ENCODE assay signal across 8 mouse cellular contexts in the genomic region with DNA sequence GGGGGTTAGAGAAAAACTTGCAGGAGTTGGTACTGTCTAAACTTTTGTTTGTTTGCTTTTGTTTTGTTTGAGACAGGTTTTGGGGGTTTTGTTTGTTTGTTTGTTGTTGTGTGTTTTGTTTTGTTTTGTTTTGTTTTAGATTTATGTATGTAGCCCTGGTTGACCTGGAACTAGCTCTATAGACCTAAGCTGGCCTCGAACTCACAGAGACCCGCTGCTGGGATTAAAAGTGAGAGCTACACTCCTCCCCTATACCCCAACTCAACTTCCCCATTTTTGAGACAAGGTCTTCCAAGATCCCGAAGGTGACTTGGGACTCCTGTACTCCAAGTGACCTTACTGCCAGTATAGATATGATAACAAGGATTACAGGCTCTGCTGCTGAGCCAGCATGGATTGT. TPM values are rescaled to one million over a fixed set of nuclear protein-coding genes. Genes with fewer than 3 reads are reported as not detected.
DNase-seq lines count a peak whose midpoint lies in the region; ATAC-seq lines count a peak whose summit lies in the region.

No protein-coding gene starts in this region.

- ATAC-seq in heart, embryonic 13.5 days (ENCODE audit: extremely low read depth, insufficient number of reproducible peaks, low FRiP score, low TSS enrichment): no peak
- ATAC-seq in cerebellum, adult (ENCODE audit: insufficient number of reproducible peaks, low FRiP score, low TSS enrichment): no peak

- H3K4me3 ChIP-seq in heart, embryonic 13.5 days: peak overlapping the region; percentile 81
- peak overlapping the region; percentile 67 for H3K4me3 ChIP-seq in hindbrain, embryonic 10.5 days
- H3K4me3 ChIP-seq in megakaryocyte, embryonic 14.5 days (replicated peaks): peak overlapping the region; percentile 99

- peak overlapping the region; percentile 85 for H3K4me2 ChIP-seq in heart, embryonic 13.5 days

- H3K9ac ChIP-seq in heart, embryonic 13.5 days: peak overlapping the region; percentile 85

- no peaks in the 10 kb centered on the region for H3K27me3 ChIP-seq in heart, embryonic 13.5 days (replicated peaks)
- H3K27me3 ChIP-seq in hindbrain, embryonic 10.5 days (ENCODE audit: insufficient read depth, poor library complexity, severe bottlenecking): 0 out of 2 replicates have a peak, but pooled peaks cover 3% of the 10 kb centered on the region
- H3K27me3 ChIP-seq in megakaryocyte, embryonic 14.5 days (replicated peaks): no peaks in the 10 kb centered on the region

- H3K27ac ChIP-seq in heart, embryonic 13.5 days (replicated peaks): no peak overlapping the region
- H3K27ac ChIP-seq in hindbrain, embryonic 10.5 days: peak overlapping the region; percentile 82

- no peak for DNase-seq in heart, adult 8-10 months (ENCODE audit: low spot score)
- peak; percentile 18 for DNase-seq in NIH3T3 (ENCODE audit: low read depth)
- no peak for DNase-seq in hindbrain, embryonic 10.5 days (ENCODE audit: low spot score)
- no peak for DNase-seq in adrenal gland, postnatal 25 days
- no peak for DNase-seq in spleen, postnatal 36 days (ENCODE audit: low spot score in 2 of 2)

- no peaks in the 10 kb centered on the region for H3K9me3 ChIP-seq in heart, embryonic 13.5 days
- H3K9me3 ChIP-seq in hindbrain, embryonic 10.5 days: no peaks in the 10 kb centered on the region
- no peaks in the 10 kb centered on the region for H3K9me3 ChIP-seq in megakaryocyte, embryonic 14.5 days

- 26% methylated on average over 3 of the region's 3 CpGs for WGBS in heart, embryonic 13.5 days
- 30% methylated on average over 3 of the region's 3 CpGs for WGBS in hindbrain, embryonic 10.5 days

- peaks cover 13% of the 10 kb centered on the region for H3K4me1 ChIP-seq in heart, embryonic 13.5 days
- H3K4me1 ChIP-seq in hindbrain, embryonic 10.5 days (replicated peaks): peaks cover 9% of the 10 kb centered on the region; the same call in 1 of the 2 replicates
- H3K4me1 ChIP-seq in megakaryocyte, embryonic 14.5 days: peaks cover 27% of the 10 kb centered on the region

- H3K36me3 ChIP-seq in heart, embryonic 13.5 days: peaks cover 2% of the 10 kb centered on the region; the same call in 1 of the 2 replicates
- peaks cover 4% of the 10 kb centered on the region; the same call in 1 of the 2 replicates for H3K36me3 ChIP-seq in hindbrain, embryonic 10.5 days
- peaks cover 8% of the 10 kb centered on the region for H3K36me3 ChIP-seq in megakaryocyte, embryonic 14.5 days (replicated peaks; ENCODE audit: low read length)

RNA-seq across cellular contexts. Expression of gene Mrpl35, which starts 2.8 kb away (rescaled TPM):
- polyA plus RNA-seq in heart, embryonic 13.5 days (2015; fragmentation: Nextera tagmentation; extraction: Ambion mirVana): 53.1 and 60.9 TPM in 2 replicates
- total RNA-seq in heart, adult 8-10 months (2022): 10 to 100 TPM; 44.3 to 51.9 (median 48.7) TPM
- 61.2 and 69.7 TPM in 2 replicates for polyA plus RNA-seq in hindbrain, embryonic 10.5 days (2016; fragmentation: Nextera tagmentation; extraction: Ambion mirVana)
- 1.00 TPM in 1 of 2 replicates, not detected in the other for polyA plus RNA-seq in megakaryocyte, embryonic 14.5 days (2012; ENCODE audit: insufficient read depth, low replicate concordance)
- 34.6 and 40.6 TPM in 2 replicates for total RNA-seq in adrenal gland, postnatal 25 days (2021)

RNA-seq across cellular contexts. Expression of gene Immt, which starts 7.2 kb away (rescaled TPM):
- 276 and 320 TPM in 2 replicates for polyA plus RNA-seq in heart, embryonic 13.5 days (2015; fragmentation: Nextera tagmentation; extraction: Ambion mirVana)
- 100 to 1,000 TPM; 620 to 631 (median 628) TPM for total RNA-seq in heart, adult 8-10 months (2022)
- 176 and 214 TPM in 2 replicates for polyA plus RNA-seq in hindbrain, embryonic 10.5 days (2016; fragmentation: Nextera tagmentation; extraction: Ambion mirVana)
- 14.5 and 15.8 TPM in 2 replicates for polyA plus RNA-seq in megakaryocyte, embryonic 14.5 days (2012; ENCODE audit: insufficient read depth, low replicate concordance)
- 307 and 331 TPM in 2 replicates for total RNA-seq in adrenal gland, postnatal 25 days (2021)

Comparison
In these comparisons a context has a peak if more than half of its experiments do, and no peak if none do; other contexts are left out.
1. RNA of gene Mrpl35, which starts 2.8 kb away (polyA plus RNA-seq): 61.2 to 69.7 TPM in hindbrain, embryonic 10.5 days and 53.1 to 60.9 TPM in heart, embryonic 13.5 days; 1.00 TPM in megakaryocyte, embryonic 14.5 days; every median in the first group is over 10 times any median in the second.
2. RNA of gene Immt, which starts 7.2 kb away (polyA plus RNA-seq): 276 to 320 TPM in heart, embryonic 13.5 days and 176 to 214 TPM in hindbrain, embryonic 10.5 days; 14.5 to 15.8 TPM in megakaryocyte, embryonic 14.5 days; every median in the first group is over 10 times any median in the second.
3. Peak in every context shown above with its lines, with median percentiles within 50 percentile points of each other: H3K4me3 ChIP-seq.